9 mouse cellular contexts compared by ENCODE assay signal in the genomic region with DNA sequence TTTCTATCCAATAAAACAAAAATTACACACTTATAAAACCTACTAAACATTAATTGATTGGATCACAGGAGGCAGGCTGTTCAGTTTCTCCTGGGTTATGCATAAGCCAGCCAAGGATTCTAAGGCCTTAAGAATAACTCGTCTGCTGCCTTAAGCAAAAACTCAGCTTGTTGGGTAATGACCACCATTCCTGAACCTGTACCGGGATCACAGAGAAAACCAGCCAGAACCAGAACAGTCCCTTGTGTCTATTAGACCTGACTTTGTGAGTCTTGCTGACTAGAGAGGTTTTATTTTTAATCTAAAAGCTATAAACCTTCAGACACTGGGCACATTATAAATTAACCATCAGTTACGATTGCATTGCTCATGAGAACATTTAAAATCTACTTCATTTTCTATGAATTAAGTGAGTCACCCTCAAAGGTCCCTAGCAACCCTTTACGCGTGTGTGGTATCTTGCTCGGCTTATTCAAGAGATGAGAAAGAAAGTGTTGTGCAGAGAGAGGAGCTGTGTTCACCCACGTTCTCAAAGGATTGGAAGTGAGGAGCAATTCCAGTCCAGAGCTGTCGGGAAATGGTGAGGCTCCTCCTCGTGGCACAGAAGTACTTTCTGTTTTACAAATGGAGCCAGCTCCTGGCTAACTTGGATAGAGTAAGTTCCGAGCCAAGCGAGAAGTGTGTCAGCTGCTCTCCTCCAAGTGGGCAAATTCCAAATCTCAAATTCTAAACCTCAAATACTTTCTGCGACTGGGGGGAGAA.
A peak's percentile ranks its signal among the peaks of the same experiment; 100 is the strongest.
DNase-seq lines count a peak whose midpoint lies in the region; ATAC-seq and TF ChIP-seq lines count a peak whose summit lies in the region.
"Had no signal": no experiment of that assay in that cellular context is flagged by ENCODE, and none has a peak within 500 bp of the region (broad histone marks: within the 10 kb centered on the region; RNA-seq: fewer than 3 reads in every experiment).

No protein-coding gene starts in this region.

- no peak overlapping the region for H3K27ac ChIP-seq in neural tube, embryonic 13.5 days (replicated peaks)
- H3K27ac ChIP-seq in intestine, postnatal 0 days (ENCODE audit: low read depth, low read length) = no peak overlapping the region
- no peak overlapping the region for H3K27ac ChIP-seq in neural tube, embryonic 15.5 days (replicated peaks)
- H3K27ac ChIP-seq: macrophage had no signal

- no peaks in the 10 kb centered on the region for H3K27me3 ChIP-seq in neural tube, embryonic 13.5 days
- no peaks in the 10 kb centered on the region for H3K27me3 ChIP-seq in intestine, postnatal 0 days (replicated peaks; ENCODE audit: control insufficient read depth, insufficient read depth, low read length)
- no peaks in the 10 kb centered on the region for H3K27me3 ChIP-seq in neural tube, embryonic 15.5 days (replicated peaks)

- no peaks in the 10 kb centered on the region for H3K9me3 ChIP-seq in neural tube, embryonic 13.5 days
- H3K9me3 ChIP-seq in intestine, postnatal 0 days (ENCODE audit: control insufficient read depth) = no peaks in the 10 kb centered on the region
- no peaks in the 10 kb centered on the region for H3K9me3 ChIP-seq in neural tube, embryonic 15.5 days (replicated peaks)

- no peak overlapping the region for H3K9ac ChIP-seq in neural tube, embryonic 13.5 days
- H3K9ac ChIP-seq in intestine, postnatal 0 days (ENCODE audit: low read depth, low read length) = no peak overlapping the region
- H3K9ac ChIP-seq in neural tube, embryonic 15.5 days (replicated peaks) = no peak overlapping the region

- 63% methylated on average over 12 of the region's 12 CpGs for WGBS in neural tube, embryonic 13.5 days
- WGBS in intestine, postnatal 0 days = 64% methylated on average over 12 of the region's 12 CpGs
- WGBS in neural tube, embryonic 15.5 days = 55% methylated on average over 12 of the region's 12 CpGs

- peak; percentile 63 for DNase-seq in gastrocnemius, adult 18-20 months (ENCODE audit: low spot score)
- no peak for DNase-seq in gastrocnemius, postnatal 36 days
- DNase-seq in neural tube, embryonic 10.5 days (ENCODE audit: extremely low spot score, low spot score) = no peak
- no peak for DNase-seq in T-cell, adult 2 months (ENCODE audit: low spot score)

- H3K4me2 ChIP-seq in neural tube, embryonic 13.5 days = no peak overlapping the region
- no peak overlapping the region for H3K4me2 ChIP-seq in intestine, postnatal 0 days (replicated peaks; ENCODE audit: low read depth)
- no peak overlapping the region for H3K4me2 ChIP-seq in neural tube, embryonic 15.5 days

- intact Hi-C loops in gastrocnemius, postnatal 36 days (cut with DNase I) = no loop called here

- H3K4me3 ChIP-seq in neural tube, embryonic 13.5 days = no peak overlapping the region
- no peak overlapping the region for H3K4me3 ChIP-seq in intestine, postnatal 0 days (ENCODE audit: low read depth, low read length)
- H3K4me3 ChIP-seq in neural tube, embryonic 15.5 days (replicated peaks) = no peak overlapping the region

- TF ChIP-seq CTCF in intestine, postnatal 0 days (IDR thresholded peaks at IDR 0.05; ENCODE audit: low read depth) = peak; percentile 18; the same call in 1 of the 2 replicates

- ATAC-seq in neural tube, embryonic 13.5 days (ENCODE audit: low read depth) = peak; percentile 47; the same call in 1 of the 2 replicates
- no peak for ATAC-seq in intestine, postnatal 0 days
- ATAC-seq in neural tube, embryonic 15.5 days (ENCODE audit: low FRiP score) = peak; percentile 77
- no peak for ATAC-seq in CD4-positive, CD25-positive, alpha-beta regulatory T cell, adult 4 months

- no peaks in the 10 kb centered on the region for H3K4me1 ChIP-seq in neural tube, embryonic 13.5 days (replicated peaks)
- no peaks in the 10 kb centered on the region for H3K4me1 ChIP-seq in intestine, postnatal 0 days (replicated peaks; ENCODE audit: control insufficient read depth, insufficient read depth, low read length)
- H3K4me1 ChIP-seq in neural tube, embryonic 15.5 days = peaks cover 6% of the 10 kb centered on the region; the same call in 1 of the 2 replicates

- peaks cover 12% of the 10 kb centered on the region; the same call in 1 of the 2 replicates for H3K36me3 ChIP-seq in neural tube, embryonic 13.5 days
- H3K36me3 ChIP-seq in intestine, postnatal 0 days (ENCODE audit: control insufficient read depth, insufficient read depth) = no peaks in the 10 kb centered on the region
- 0 out of 2 replicates have a peak, but pooled peaks cover 4% of the 10 kb centered on the region for H3K36me3 ChIP-seq in neural tube, embryonic 15.5 days

Comparison
In these comparisons a context has a peak if more than half of its experiments do, and no peak if none do; other contexts are left out.
1. ATAC-seq: peak in neural tube, embryonic 13.5 days (single experiment) and neural tube, embryonic 15.5 days (single experiment); none in intestine, postnatal 0 days (single experiment) and CD4-positive, CD25-positive, alpha-beta regulatory T cell, adult 4 months (single experiment).